Mouse (Mus musculus): ENCODE results near the gene Gm45337.

Gm45337 gene

DNA sequence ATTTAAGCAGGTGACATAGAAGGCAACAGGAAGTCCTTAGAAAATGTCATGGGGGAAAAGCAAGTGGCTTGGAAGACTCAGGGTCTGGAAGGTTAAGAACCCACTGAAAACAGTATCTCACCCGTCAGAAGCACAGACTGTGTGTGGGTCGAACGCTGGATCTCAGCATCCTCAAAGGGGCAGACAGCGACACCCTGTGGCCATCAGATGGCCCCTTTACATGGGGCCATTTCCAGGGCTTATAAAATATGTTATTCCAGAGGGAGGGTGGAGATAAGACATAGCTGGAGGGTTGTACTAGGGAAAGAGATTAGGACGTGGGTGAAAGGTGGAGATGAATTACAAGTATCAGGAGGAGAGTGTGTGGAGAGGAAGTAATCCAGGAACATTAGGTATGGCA is 24.8 kb downstream of the Gm45337 start:
- no peak for DNase-seq (ENCODE audit: extremely low read depth, insufficient read length, low spot score)

DNA sequence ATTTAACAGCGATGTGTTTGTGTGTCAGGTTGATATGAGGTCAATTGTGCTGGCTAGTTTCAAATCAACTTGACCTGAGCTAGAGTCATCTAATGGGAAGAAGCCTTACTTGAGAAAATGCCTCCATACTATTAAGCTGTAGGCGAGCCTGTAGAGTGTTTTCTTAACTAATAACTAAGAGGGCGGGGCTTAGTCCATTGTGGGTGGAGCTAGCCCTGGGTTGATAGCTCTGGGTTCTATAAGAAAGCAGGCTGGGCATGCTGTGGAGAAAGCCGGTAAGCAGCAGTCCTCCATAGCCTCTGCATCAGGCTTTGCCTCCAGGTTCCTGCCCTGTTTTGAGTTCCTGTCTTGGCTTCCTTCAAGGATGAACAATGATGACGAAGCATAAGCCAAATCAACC is 39.7 kb downstream of the Gm45337 start:
- no peak for DNase-seq (ENCODE audit: extremely low read depth, insufficient read length, low spot score)

DNA sequence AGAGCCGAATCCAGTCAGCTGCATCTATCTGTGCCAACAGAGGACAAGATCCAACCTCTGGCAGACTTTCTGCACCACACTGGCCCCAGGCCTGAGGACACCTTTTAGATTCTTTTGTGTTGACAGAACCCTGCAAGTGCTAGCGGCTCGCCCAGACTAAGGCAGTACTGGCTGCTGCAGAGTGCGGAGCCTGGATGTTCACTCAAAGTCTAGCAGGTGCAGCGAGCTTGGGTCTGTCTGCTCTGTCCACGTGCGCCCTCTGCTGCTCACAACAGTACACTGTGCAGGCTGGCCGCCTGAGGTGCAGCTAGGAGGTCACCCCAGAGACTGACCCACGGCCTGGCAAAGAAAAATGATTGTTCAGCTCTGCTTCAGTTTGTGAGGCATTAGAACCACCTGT is 46.6 kb downstream of the Gm45337 start:
- peak; percentile 53 for DNase-seq (ENCODE audit: extremely low read depth, insufficient read length, low spot score)

- DNase-seq (ENCODE audit: extremely low read depth, insufficient read length, low spot score) = no peak
Observed at GRCm38 (mm10) chr7:142096701-142097100, 47.7 kb downstream of the Gm45337 start.

GRCm38 (mm10) chr7:142095183-142095931 is 49.0 kb downstream of the Gm45337 start, which contains the start of gene Dusp8:
TSS of gene Dusp8 (minus strand) at chr7:142095843.
- DNase-seq (ENCODE audit: extremely low read depth, insufficient read length, low spot score) = peak; percentile 85

DNA sequence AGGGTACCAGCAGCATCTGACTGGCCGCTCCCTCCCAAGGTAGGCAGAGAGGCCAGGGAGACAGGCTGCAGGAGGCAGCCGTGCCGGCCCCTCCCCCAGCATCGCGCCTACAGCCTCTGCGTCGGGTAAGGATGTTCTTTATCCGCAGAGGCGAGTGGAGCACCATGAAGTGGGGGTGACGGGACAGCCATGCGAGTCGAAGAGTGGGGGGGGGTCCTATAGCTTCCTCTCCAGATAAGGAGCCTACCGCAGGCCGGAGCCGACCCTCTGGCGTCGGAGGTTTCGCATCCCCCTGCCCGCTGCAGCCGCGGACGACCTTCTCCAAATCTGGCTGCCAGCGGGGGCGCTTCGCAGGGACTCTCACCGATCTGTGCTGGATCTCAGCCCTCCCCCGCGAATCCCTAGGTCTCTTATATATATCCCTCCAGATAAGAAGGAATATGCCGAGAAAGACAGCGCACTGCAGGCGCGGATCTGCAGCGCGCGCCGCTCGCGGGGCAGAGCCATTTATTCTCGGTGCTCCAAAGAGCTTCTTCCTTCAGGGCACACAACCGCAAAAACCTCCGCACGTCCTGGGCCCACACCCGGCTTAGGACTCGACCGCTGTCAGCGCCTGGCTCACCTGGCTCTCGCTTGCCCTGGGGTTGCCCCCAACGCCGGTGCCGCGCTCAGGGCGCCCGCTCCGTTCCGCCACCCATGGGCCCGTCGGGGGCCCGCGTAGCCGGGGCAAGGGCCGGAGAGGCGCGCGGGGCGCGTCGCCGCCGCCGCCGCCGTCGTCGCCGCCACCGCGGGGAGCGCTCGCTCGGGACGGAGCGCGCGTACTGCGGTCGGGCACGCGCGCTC is 49.9 kb downstream of the Gm45337 start:
- DNase-seq (ENCODE audit: extremely low read depth, insufficient read length, low spot score) = peak; percentile 69

DNA sequence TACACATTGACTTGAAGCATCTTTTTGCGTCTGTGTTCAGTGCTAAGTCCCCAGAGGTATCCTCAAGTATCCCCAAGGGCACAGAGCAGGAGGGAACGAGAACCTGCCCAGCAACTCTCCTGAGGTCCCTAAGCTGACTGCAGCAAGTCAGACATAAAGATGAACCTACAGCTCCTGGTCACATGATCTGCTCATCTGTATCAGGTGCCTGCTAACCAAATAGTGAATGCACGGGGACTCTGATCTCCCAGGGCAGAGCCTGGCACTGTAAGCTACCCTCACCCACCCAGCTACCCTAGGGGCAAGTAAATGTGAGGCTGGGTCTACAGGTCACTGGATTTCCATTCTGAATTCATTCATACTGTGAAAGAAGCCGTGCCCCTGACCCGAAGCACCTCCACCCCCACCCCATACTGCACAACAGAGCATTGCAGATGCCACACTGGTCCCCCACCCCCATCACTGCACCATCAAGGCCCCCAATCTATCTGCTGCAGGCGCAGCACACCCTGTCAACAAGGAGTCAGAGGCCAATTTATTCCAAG is 50.6 kb downstream of the Gm45337 start:
- DNase-seq (ENCODE audit: extremely low read depth, insufficient read length, low spot score) = no peak
